Mouse (Mus musculus): Measurements from ENCODE around the gene March2.
"Not testable (repeated sequence)": the region's sequence is repeated elsewhere in the genome, so short reads cannot be mapped to it uniquely, and the experiment has no call there.

March2 gene

GRCm38 (mm10) chr17:33718384-33718881 is at the start of gene March2:
TSS of gene March2 (minus strand) at chr17:33718670.
- peak; percentile 97 for DNase-seq

DNA sequence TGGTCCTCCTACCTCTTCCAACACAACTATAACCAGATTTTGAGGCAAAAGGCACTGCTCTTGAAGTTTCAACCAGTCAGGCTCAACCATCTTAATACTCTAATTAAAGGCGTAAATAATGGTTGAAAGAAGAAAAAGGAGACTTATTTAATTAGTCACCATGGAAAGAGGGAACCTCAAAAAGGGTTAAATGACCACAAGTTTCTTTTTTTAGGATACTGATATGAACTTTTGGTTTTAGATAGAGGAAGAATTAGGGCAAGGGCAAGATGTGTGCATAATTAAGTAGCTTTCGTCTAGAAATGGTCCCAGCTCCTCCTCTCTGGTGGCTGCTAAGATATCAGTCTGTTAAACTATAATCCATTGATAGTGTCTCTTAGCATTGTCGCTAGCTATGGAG is 47.9 kb upstream of the March2 start:
- no peak for DNase-seq

DNA sequence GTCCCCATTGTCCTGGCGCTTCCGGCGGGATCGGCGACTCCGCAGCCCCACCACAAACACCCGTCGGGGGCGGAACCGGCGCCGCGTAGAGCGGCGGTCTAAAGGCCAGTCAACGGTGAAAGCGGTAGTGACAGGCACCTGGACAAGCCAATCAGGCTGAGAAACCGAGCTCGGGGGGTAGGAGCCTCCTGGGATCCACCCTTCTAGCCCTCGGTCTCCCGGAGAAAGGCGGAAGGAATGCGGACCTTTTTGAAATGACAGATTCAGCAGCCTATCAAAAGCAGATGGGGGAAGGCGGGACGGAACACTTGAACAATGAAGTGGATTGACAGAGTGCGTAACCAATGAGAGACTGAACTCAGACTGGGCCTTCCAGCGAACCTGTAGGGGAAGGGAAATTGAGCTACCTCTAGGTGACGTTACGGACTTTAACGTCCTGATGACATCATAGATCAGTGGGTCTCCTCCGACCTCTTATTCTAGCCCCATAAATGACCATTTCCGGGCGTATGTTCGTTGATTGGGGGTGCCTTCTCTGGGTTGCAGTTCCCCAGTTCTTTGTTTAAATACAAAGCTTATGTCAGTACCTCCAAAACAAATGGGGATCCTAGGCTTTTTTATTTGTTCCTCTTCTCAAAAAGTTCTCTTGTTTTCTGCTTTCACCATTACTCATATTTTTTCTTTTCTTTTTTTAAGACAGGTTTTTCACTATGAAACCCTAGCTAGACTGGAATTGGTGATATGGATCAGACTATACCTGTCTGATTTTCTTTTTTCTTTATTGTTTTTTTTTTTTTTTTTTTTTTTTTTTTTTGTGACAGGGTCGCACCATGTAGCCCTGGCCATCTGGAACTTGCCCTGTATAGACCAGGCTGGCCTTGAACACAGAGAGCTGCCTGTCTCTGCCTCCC is 42.0 kb upstream of the March2 start, which contains the start of gene Rab11b:
Gene Rab11b (minus strand): TSS at position 276 of the 911 bp plus-strand sequence.
- peak; percentile 100 for DNase-seq

DNA sequence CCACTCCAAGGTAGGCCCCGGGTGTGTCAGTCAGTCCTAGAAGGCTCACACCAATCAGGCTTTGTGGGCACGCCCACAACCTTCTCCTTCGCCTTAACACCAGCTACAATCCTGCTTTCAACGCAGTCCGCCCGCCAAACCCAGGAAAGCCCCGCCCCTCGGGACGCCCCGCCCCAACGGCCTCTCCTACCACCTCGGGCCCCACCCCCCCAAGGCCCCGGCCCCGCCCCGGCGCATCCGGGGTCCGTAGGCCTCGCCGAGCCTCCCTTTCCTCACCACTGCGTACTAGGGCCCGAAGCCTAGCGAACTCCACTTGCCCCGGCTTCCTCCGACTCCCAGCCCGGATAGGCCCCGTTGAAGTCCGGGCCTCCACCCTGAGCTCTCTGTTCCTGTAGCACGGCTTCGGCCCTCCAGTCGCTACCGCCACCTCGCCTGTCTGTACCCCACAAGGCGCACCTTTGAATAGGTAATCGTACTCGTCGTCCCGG is 41.3 kb upstream of the March2 start:
- DNase-seq, result peak; percentile 89

GRCm38 (mm10) chr17:33757231-33757630 is 38.8 kb upstream of the March2 start:
- peak; percentile 48 for DNase-seq

DNA sequence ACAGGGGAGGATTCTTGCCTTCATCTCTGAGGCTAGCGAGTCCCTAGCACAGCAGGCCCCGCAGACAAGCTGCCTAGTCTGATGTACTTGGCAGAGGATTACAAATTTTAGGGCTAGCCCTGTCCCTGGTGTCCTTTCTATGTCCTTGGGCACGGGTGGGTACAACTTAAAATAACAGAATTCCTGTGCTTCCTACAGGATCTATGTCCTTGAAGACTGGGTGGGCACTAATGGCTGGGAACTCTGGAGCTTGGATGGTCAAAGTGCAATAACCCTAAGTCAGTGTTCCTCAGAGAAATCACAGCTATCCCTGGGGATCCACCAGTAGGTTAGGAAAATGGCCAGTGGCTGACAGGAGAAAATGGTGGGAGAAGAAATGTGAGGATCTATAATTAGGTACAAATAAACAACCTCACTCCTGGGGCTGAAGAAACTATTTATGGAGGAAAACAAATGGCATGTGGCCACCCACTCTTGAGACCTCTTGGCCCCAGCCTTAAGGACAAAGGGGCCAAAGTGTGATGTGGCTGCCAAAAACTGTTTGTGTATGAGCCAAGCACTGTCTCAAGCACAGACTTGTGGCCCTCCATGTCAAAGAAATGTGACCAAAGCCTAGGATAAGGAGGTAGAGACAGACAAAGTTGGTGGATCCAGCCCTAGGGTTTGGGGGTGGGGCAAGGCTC is 37.8 kb upstream of the March2 start:
- no peak for DNase-seq

DNA sequence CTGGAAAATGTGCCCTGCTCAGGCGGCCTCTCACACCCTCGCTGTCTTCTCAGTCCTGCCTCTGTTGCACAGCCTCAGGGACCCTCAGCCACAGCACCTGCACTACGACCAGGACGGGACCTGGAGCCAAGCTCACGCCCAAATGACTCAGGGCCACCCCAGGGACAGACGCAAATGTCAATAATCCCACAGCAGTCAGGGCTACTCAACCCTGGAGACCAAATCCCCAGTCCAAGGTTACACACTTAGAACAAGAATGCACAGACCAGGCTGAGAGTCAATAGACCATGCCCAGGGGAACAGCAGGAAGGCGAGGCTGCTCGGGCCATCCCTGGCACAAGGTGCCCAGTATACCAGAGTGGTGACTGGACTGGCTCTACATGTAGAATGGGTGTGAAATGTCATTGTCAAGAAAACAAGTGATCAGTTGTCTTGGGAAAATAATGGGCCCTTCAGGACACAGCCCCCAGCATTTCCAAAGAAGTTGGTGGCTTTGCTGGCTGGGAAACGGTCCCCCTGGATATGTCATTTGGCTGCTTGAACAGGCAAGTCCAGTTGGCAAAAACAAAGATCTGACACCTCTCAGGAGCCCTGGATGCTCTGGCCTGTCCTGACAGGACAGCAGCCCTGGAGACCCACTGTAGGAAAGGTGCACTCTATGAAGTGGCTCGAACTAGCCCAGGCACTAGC is 37.1 kb upstream of the March2 start:
- DNase-seq, result peak; percentile 24

DNA sequence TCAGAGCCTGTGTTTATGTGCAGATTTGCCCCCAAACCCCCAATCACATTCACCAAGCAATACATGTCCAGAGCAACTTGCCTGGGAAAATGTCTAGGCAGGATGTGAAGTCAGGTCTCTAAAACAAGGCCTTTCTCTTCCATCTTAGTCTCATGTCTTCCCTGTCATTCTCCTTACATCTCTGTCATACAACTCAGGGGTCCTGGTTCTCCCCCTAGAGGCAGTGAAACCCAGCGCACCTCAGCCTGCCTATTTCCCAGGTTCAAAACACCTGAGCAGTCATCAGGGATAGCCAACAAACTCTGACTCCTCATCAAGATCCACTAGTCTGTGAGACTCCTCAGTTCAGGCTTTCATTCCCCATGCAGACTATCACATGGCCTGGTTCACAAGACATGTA is 36.2 kb upstream of the March2 start:
- DNase-seq, result no peak

- DNase-seq, result no peak
Measured at GRCm38 (mm10) chr17:33752297-33752696, 33.8 kb upstream of the March2 start.

- DNase-seq, result no peak
Measured at GRCm38 (mm10) chr17:33751181-33751580, 32.7 kb upstream of the March2 start.

DNA sequence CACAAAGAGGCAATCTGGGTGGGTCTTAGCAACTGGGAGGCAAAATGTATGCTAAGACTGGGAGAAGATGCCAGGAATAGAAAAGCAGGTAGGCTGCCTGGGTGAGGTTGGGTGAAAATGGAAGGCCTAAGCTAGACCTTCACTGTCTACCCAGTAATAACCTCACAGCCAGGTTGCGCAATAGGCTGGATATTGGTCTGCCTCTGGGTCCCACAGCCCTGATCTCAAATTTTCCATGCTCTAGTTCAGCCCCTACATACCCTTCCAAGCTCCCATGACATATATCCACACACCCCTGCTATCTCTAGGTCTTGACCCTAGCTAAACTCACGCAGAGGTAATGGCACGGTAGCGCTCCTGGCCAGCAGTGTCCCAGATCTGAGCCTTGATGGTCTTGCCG is 31.0 kb upstream of the March2 start:
- no peak for DNase-seq

- DNase-seq, result no peak
Measured at GRCm38 (mm10) chr17:33746011-33746410, 27.5 kb upstream of the March2 start.

DNA sequence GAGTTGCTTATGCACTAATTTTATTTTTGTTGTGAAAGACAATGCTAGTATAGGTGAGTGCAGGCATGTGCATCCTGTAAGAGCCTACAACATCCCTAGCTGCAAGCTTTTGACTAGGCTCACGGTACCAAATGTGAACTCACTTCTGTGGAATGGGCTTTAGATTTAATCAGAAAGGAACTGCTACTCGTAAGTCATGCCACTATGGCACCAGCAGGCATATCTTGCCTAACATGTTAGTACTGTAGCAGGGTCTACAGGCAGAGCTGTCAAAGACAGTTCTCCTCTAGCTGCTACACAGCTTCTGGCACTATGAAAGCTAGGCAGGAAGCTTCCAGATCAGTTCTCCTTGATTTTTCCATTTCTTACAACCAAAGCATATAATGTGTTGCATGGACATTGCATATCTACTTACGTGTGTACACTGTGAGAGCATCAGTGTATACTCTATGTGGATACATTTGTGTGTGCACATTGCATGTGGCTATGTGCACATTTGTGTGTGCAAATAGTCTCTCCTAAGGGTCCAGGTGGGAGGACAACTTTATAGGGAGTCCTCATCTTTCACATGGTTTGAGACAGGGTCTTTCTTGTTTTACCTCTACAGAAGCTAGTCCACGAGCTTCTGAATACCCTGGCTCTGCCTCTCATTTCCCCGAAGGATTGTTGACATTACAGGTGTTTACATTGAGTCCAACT is 26.4 kb upstream of the March2 start:
- DNase-seq, result no peak

DNA sequence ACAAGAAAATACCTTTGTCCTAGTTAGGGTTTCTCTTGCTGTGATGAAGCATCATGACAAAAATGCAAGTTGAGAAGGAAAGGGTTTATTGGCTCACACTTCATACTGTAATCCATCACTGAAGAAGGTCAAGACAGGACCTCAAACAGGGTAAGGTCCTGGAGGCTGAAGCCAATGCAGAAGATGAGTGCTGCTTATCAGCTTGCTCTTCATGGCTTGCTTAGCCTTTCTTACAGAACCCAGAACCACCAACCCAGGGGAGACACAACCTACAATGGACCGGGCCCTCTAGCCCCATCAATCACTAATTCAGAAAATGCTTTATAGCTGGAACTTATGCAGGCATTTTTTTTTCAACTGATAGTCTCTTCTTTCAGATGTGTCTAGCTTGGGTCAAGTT is 23.9 kb upstream of the March2 start:
- DNase-seq, result no peak

GRCm38 (mm10) chr17:33733526-33733925 is 15.1 kb upstream of the March2 start:
- DNase-seq, result not testable (repeated sequence)

DNA sequence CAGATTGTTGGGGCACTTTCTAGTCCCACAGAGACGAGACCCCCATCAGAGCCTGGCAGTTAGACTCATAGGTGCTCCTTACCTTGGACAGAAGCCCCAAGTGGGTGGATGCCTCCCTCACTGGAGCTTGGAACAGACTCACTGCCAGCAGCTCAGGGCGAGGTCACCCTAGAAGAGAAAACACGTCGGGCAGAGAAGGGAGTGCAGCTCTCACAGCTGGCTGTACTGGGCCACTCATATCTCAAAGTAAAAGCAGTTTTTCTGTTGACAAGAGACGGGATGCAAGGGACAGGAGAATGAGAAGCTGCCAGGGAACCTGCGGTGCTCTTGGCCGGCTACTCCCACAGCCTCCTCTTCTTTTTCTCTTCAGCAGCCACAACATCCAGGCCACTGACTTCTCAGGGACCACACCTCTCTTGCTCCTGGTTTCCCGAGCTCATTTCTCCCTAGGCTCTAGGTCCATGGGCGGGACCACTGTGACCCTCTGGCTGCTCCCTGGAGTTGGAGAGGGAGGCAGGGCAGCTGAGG is 14.2 kb upstream of the March2 start:
- DNase-seq, result not testable (repeated sequence)

- no peak for DNase-seq
Measured at GRCm38 (mm10) chr17:33729215-33729614, 10.7 kb upstream of the March2 start.

GRCm38 (mm10) chr17:33728396-33728795 is 9.9 kb upstream of the March2 start:
- no peak for DNase-seq

- DNase-seq, result no peak
Measured at GRCm38 (mm10) chr17:33719736-33720378, 1.4 kb upstream of the March2 start.

DNA sequence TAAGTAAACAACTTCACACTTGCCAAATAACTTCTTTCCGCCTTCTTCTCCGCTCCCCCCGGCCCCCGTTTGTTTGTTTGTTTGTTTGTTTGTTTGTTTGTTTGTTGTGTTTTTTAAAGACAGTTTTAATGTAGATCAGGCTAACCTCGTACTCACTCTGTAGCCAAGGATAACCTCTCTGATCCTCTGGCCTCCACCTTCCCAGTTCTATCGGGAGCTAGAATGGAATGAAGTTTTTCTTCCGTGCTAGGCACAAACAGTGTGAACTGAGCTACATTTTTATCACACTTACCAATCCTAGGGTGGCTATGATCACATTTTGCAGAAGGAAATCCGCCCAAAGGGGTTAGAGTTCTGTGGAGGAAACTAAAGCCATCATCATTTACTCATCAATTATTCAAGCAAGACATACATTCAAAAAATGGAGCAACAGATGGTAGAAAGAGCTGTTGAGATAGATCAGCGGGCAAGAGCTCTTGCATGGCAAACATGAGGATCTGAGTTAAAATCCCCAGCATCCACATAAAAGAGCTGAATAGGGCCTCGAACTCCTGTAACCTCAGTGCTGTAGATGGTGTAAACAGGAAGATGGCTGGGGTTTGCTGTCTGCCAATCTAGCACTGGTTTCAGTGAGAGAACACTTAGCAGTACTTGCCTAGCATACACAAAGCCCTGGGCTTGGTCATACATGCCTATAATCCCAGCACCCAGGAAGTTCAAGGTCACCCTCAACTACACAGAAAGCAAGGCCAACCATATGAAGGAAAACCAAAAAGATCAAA is 665 bp upstream of the March2 start:
- DNase-seq, result no peak

GRCm38 (mm10) chr17:33717982-33718381 is 488 bp downstream of the March2 start:
- DNase-seq, result no peak

Data from cerebellum, adult 9-11 months (tissue).